Mouse (Mus musculus): ENCODE data around the gene Kcnk3. TPM values are rescaled to one million over a fixed set of nuclear protein-coding genes. Genes with fewer than 3 reads are reported as not detected.

The Kcnk3 gene
- polyA plus RNA-seq, 1 experiment from 2014 or later: 0.63 TPM

DNA sequence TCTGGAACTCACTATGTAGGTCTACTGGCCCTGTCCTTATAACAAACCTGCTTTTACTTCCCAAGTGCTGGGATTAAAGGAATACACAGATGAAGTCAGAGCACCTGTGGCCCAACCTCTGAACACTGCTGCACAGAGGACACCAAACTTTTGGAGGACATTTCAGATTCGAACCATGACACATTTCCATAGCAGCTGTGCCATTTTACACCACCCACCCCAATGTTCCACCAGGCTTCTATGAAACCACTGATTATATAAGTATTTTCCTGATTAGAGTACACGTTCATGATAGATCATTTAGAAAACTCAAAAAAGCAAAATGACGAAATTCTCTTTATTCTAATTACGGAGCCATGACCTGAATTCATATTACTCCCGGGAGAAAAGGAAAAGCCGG lies 78.0 kb downstream of the Kcnk3 start:
- H3K4me1 ChIP-seq: peaks cover 21% of the 10 kb centered on the region
- 49% methylated on average over 6 of the region's 6 CpGs for WGBS
- no peak for ATAC-seq (ENCODE audit: insufficient number of reproducible peaks, insufficient read depth, low FRiP score, low TSS enrichment, low read depth)
- H3K4me3 ChIP-seq: peak overlapping the region; percentile 68
- H3K9me3 ChIP-seq: no peaks in the 10 kb centered on the region
- peaks cover 16% of the 10 kb centered on the region for H3K36me3 ChIP-seq
- peak overlapping the region; percentile 87 for H3K27ac ChIP-seq
- H3K27me3 ChIP-seq: no peaks in the 10 kb centered on the region
- H3K4me2 ChIP-seq: peak overlapping the region; percentile 75
- H3K9ac ChIP-seq: peak overlapping the region; percentile 73

DNA sequence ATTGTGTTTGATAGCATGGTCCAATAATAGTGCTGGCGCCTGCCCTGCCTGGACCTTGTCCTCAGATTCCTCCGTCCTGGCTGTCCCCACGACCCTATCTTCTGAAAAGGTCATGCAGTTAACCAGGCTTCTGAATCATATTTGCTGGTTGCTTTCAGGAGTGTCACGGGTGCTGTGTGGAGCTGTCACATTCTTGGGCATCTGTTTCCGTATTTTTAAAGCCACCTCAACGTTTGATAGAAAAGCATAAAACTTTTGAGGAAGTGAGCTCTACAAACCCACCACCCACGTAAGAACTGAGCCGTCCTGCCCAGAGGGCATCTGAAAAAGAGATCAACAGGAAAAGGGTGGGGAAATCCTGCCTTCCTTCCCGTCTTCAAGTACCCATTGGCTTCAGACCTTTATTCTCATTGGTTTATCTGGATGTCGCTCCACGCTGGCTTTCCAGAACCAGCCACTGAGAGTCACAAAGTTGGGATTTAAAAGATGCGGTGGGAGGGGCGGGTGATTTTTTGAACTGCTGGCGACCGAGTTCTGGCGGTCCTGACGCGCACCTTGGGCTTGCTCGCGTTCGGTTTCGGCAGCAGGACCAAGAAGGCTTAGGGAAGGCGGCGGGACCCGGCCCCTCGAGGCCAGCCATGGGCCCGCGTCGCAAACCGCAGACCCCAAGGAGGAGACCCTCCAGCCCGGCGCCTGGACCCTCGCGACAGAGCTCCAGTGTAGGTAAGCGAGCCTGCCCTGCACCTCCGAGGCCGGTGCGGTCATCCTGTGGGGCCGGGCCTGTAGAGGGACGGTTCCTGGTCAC lies 78.6 kb downstream of the Kcnk3 start, which contains the start of gene Cenpa:
Gene Cenpa, plus strand, starts transcription at position 387 of the 805 bp plus-strand sequence.
- Histone ChIP-seq H3K27ac (peak within 1 kb of the TSS; percentile 87), H3K9ac (peak within 1 kb of the TSS; percentile 80), H3K4me1 (peaks cover 21% of the 10 kb centered on the region), H3K36me3 (peaks cover 17% of the 10 kb centered on the region), H3K4me3 (peak within 1 kb of the TSS; percentile 68), H3K9me3 (no peaks in the 10 kb centered on the region), H3K27me3 (no peaks in the 10 kb centered on the region), H3K4me2 (peak within 1 kb of the TSS; percentile 75)
- under 1% methylated on average over 40 of the region's 40 CpGs for WGBS
- ATAC-seq (ENCODE audit: insufficient number of reproducible peaks, insufficient read depth, low FRiP score, low TSS enrichment, low read depth): peak; percentile 90

GRCm38 (mm10) chr5:30667215-30667614 lies 79.2 kb downstream of the Kcnk3 start:
- Histone ChIP-seq H3K36me3 (peaks cover 23% of the 10 kb centered on the region), H3K4me3 (peak overlapping the region; percentile 68), H3K27me3 (no peaks in the 10 kb centered on the region), H3K9me3 (no peaks in the 10 kb centered on the region), H3K4me2 (peak overlapping the region; percentile 75), H3K27ac (peak overlapping the region; percentile 71), H3K4me1 (peaks cover 21% of the 10 kb centered on the region), H3K9ac (peak overlapping the region; percentile 80)
- ATAC-seq (ENCODE audit: insufficient number of reproducible peaks, insufficient read depth, low FRiP score, low TSS enrichment, low read depth): no peak
- under 1% methylated on average over 13 of the region's 13 CpGs for whole genome bisulfite sequencing

- peaks cover 21% of the 10 kb centered on the region for H3K4me1 ChIP-seq
- H3K27ac ChIP-seq: peak overlapping the region; percentile 4; the same call in 1 of the 2 replicates
- H3K4me2 ChIP-seq: peak overlapping the region; percentile 75
- WGBS: 15% methylated on average over 3 of the region's 3 CpGs
- no peaks in the 10 kb centered on the region for H3K9me3 ChIP-seq
- peak overlapping the region; percentile 68 for H3K4me3 ChIP-seq
- no peaks in the 10 kb centered on the region for H3K27me3 ChIP-seq
- H3K36me3 ChIP-seq: peaks cover 28% of the 10 kb centered on the region
- ATAC-seq (ENCODE audit: insufficient number of reproducible peaks, insufficient read depth, low FRiP score, low TSS enrichment, low read depth): no peak
- H3K9ac ChIP-seq: peak overlapping the region; percentile 80
These were observed 79.7 kb downstream of the Kcnk3 start for GRCm38 (mm10) chr5:30667686-30668085.

DNA sequence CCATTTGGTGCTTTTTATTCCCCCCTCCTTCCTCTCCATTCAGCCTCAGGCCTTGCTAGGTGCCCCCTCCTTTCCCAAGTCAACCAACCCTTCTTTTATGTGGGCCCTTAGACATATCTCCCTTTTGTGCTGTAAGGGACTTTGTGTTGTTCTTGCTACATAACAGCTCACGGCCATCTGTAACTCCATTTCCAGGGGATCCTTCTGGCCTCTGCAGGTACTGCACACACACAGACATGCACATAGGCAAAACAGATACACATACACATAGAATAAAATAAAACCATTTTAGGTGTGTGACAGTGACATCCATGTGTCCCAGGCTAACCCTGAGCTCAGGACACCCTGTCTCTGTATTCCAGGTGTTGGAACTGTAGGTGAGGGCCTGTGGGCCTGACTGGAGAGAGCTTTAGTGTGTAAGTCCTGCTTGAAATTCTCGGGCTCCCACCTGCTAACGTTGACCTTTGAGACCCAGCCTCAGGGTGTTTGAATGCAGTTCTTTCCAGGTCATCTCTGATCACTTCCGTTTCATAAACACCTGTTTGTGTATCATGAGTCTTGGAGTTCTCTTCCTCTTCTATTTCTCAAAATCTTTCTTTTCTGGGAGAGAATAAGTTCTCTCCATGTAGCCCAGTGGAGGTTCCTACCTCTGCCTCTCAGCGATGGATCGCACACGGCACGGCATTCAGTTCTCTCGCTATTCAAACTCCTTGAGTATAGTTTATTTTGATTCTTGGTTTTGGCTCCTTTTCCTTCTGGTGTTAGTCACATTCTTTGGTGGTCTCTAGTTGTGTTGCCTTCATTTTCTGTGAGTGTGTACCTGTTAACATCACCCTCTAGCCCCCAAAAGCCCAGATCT lies 80.9 kb downstream of the Kcnk3 start:
- Histone ChIP-seq H3K27ac (no peak overlapping the region), H3K4me2 (peak overlapping the region; percentile 75), H3K9ac (no peak overlapping the region), H3K4me1 (peaks cover 21% of the 10 kb centered on the region), H3K27me3 (no peaks in the 10 kb centered on the region), H3K4me3 (peak overlapping the region; percentile 68; the same call in 1 of the 2 replicates), H3K36me3 (peaks cover 40% of the 10 kb centered on the region), H3K9me3 (no peaks in the 10 kb centered on the region)
- ATAC-seq (ENCODE audit: insufficient number of reproducible peaks, insufficient read depth, low FRiP score, low TSS enrichment, low read depth): no peak
- WGBS: 86% methylated on average over 9 of the region's 9 CpGs

- 78% methylated on average over 3 of the region's 3 CpGs for WGBS
- H3K27me3 ChIP-seq: no peaks in the 10 kb centered on the region
- 0 out of 2 replicates have a peak overlapping the region, but pooled peaks have one; percentile 75 for H3K4me2 ChIP-seq
- ATAC-seq (ENCODE audit: insufficient number of reproducible peaks, insufficient read depth, low FRiP score, low TSS enrichment, low read depth): no peak
- H3K9ac ChIP-seq: no peak overlapping the region
- no peak overlapping the region for H3K27ac ChIP-seq
- no peaks in the 10 kb centered on the region for H3K9me3 ChIP-seq
- H3K4me1 ChIP-seq: peaks cover 21% of the 10 kb centered on the region
- H3K4me3 ChIP-seq: no peak overlapping the region
- peaks cover 45% of the 10 kb centered on the region for H3K36me3 ChIP-seq
These were observed 81.5 kb downstream of the Kcnk3 start for GRCm38 (mm10) chr5:30669496-30669830.

DNA sequence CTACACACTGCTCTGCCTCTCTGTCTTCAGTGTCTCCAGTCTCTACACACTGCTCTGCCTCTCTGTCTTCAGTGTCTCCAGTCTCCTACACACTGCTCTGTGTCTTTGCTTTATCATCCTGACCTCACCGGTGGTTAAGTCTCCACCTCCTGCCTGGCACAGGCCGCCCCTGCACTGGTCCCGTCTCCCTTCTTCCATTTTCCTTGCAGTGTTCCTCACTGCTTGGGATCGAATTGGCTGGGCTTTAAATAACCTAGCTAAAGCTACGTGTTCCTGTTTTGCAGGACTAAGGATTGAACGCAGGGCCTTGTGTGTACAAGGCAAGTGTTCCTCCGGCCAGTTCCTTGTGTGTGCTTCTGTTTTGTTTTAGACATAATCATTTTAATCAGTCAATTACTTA lies 82.1 kb downstream of the Kcnk3 start:
- Histone ChIP-seq H3K9me3 (no peaks in the 10 kb centered on the region), H3K4me3 (no peak overlapping the region), H3K36me3 (peaks cover 49% of the 10 kb centered on the region), H3K27me3 (no peaks in the 10 kb centered on the region), H3K4me2 (no peak overlapping the region), H3K4me1 (peaks cover 21% of the 10 kb centered on the region), H3K27ac (no peak overlapping the region), H3K9ac (no peak overlapping the region)
- ATAC-seq (ENCODE audit: insufficient number of reproducible peaks, insufficient read depth, low FRiP score, low TSS enrichment, low read depth): no peak
- 94% methylated on average over 7 of the region's 7 CpGs for WGBS

GRCm38 (mm10) chr5:30674001-30674400 lies 86.0 kb downstream of the Kcnk3 start:
- no peaks in the 10 kb centered on the region for H3K9me3 ChIP-seq
- ATAC-seq (ENCODE audit: insufficient number of reproducible peaks, insufficient read depth, low FRiP score, low TSS enrichment, low read depth): no peak
- no peak overlapping the region for H3K9ac ChIP-seq
- H3K27me3 ChIP-seq: no peaks in the 10 kb centered on the region
- no peak overlapping the region for H3K4me2 ChIP-seq
- 83% methylated on average over 7 of the region's 7 CpGs for WGBS
- H3K4me1 ChIP-seq: peaks cover 3% of the 10 kb centered on the region
- H3K27ac ChIP-seq: no peak overlapping the region
- peaks cover 59% of the 10 kb centered on the region for H3K36me3 ChIP-seq
- H3K4me3 ChIP-seq: no peak overlapping the region

Small RNA genes lying within 50 kb of the gene (microRNA-seq; reads per million reads assigned to microRNA genes)
- gene Mir5625: not detected

Other genes with a start within 250 kb of the Kcnk3 start
- gene Otof, start 126.2 kb upstream of the Kcnk3 start, polyA plus RNA-seq (2015; fragmentation: Nextera tagmentation; extraction: Ambion mirVana): 0.94 and 1.1 TPM in 2 replicates
- gene 1700001C02Rik, start 122.1 kb upstream of the Kcnk3 start, polyA plus RNA-seq (2015; fragmentation: Nextera tagmentation; extraction: Ambion mirVana): not detected in 2 replicates
- not detected in 2 replicates for gene Cib4, start 42.3 kb upstream of the Kcnk3 start, polyA plus RNA-seq (2015; fragmentation: Nextera tagmentation; extraction: Ambion mirVana)
- gene Slc35f6, start 59.8 kb downstream of the Kcnk3 start, polyA plus RNA-seq (2015; fragmentation: Nextera tagmentation; extraction: Ambion mirVana): 25.0 and 26.6 TPM in 2 replicates
- gene Cenpa, start 78.6 kb downstream of the Kcnk3 start, polyA plus RNA-seq (2015; fragmentation: Nextera tagmentation; extraction: Ambion mirVana): 270 and 318 TPM in 2 replicates
- 7.5 and 10.4 TPM in 2 replicates for gene Dpysl5, start 123.4 kb downstream of the Kcnk3 start, polyA plus RNA-seq (2015; fragmentation: Nextera tagmentation; extraction: Ambion mirVana)
- 23.9 and 25.8 TPM in 2 replicates for gene Mapre3, start 226.5 kb downstream of the Kcnk3 start, polyA plus RNA-seq (2015; fragmentation: Nextera tagmentation; extraction: Ambion mirVana)